Comparison of ENCODE assay signal across 19 mouse cellular contexts in the genomic region with DNA sequence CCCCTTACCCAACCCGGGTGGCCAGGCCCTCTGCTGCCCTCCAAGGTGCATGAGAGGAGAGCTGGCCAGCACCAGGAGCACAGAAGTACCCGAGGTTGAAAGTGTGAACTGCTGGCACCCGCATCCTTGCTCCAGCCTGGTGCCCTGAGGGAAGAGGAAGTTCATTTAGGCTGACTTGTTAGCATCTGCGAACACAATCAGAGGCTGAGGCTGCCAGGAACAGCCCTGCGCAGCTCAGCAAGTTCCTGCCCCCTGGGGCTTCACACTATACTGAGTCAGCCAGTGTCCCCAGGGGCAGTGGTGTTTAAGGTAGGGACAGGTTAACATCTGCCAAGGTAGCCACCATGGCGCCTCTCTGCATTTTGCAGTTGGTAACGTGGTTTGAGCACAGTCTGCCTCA. TPM values are rescaled to one million over a fixed set of nuclear protein-coding genes. Genes with fewer than 3 reads are reported as not detected.
DNase-seq lines count a peak whose midpoint lies in the region; ATAC-seq lines count a peak whose summit lies in the region.
"Had no signal": no experiment of that assay in that cellular context is flagged by ENCODE, and none has a peak within 500 bp of the region (broad histone marks: within the 10 kb centered on the region; RNA-seq: fewer than 3 reads in every experiment).

No protein-coding gene starts in this region.

- no peaks in the 10 kb centered on the region for H3K9me3 ChIP-seq in heart, embryonic 11.5 days (replicated peaks; ENCODE audit: control insufficient read depth, low read length)
- H3K9me3 ChIP-seq in kidney, embryonic 16.5 days (ENCODE audit: low read length) = no peaks in the 10 kb centered on the region
- H3K9me3 ChIP-seq in liver, embryonic 11.5 days (ENCODE audit: control insufficient read depth, low read length) = no peaks in the 10 kb centered on the region
- H3K9me3 ChIP-seq: midbrain, embryonic 10.5 days had no signal

- ATAC-seq in heart, embryonic 11.5 days (replicated peaks; ENCODE audit: insufficient number of reproducible peaks, low FRiP score, low TSS enrichment) = no peak
- ATAC-seq in kidney, embryonic 16.5 days (ENCODE audit: low FRiP score, low TSS enrichment) = no peak
- ATAC-seq in hematopoietic stem cell, adult 5-6 weeks (replicated peaks in 1 of 2; ENCODE audit: insufficient read depth in 1 of 2, low FRiP score in 2 of 2, low TSS enrichment in 1 of 2, low read depth in 1 of 2, poor library complexity in 2 of 2, severe bottlenecking in 2 of 2) = peak; percentile 36 to 46; a peak in 3 of 4 replicates
- no peak for ATAC-seq in liver, embryonic 11.5 days (replicated peaks; ENCODE audit: low FRiP score)
- ATAC-seq in granulocyte monocyte progenitor cell, adult 5-6 weeks (replicated peaks; ENCODE audit: poor library complexity, severe bottlenecking) = no peak; the same call in 1 of the 2 replicates
- ATAC-seq: forebrain, embryonic 16.5 days had no signal

- no peaks in the 10 kb centered on the region for H3K36me3 ChIP-seq in heart, embryonic 11.5 days (ENCODE audit: control insufficient read depth, insufficient read depth, low read length)
- no peaks in the 10 kb centered on the region for H3K36me3 ChIP-seq in kidney, embryonic 16.5 days (ENCODE audit: insufficient read depth, low read length)
- H3K36me3 ChIP-seq in liver, embryonic 11.5 days (ENCODE audit: control insufficient read depth, insufficient read depth, low read length) = no peaks in the 10 kb centered on the region
- H3K36me3 ChIP-seq: midbrain, embryonic 10.5 days had no signal

- H3K9ac ChIP-seq in heart, embryonic 11.5 days (ENCODE audit: low read depth, low read length) = no peak overlapping the region
- H3K9ac ChIP-seq in kidney, embryonic 16.5 days (replicated peaks; ENCODE audit: low read length) = no peak overlapping the region
- H3K9ac ChIP-seq in liver, embryonic 11.5 days (ENCODE audit: low read depth, low read length) = no peak overlapping the region

- no peak overlapping the region for H3K27ac ChIP-seq in heart, embryonic 11.5 days (ENCODE audit: low read depth, low read length)
- no peak overlapping the region for H3K27ac ChIP-seq in kidney, embryonic 16.5 days (ENCODE audit: low read length)
- H3K27ac ChIP-seq in liver, embryonic 11.5 days (ENCODE audit: low read depth, low read length) = no peak overlapping the region
- H3K27ac ChIP-seq: gastrocnemius, adult 2 months; kidney, postnatal 0 days; midbrain, embryonic 10.5 days had no signal

- peak; percentile 93 for DNase-seq in heart, adult 11 months
- DNase-seq in kidney, postnatal 25 days = peak; percentile 35 to 83
- DNase-seq in MEL-GATA-1-ER (ENCODE audit: extremely low read depth, low read depth) = peak; percentile 39
- DNase-seq in liver, embryonic 11.5 days (ENCODE audit: low spot score) = no peak
- DNase-seq: cerebellum, postnatal 10 days; embryo, embryonic 11 days; gastrocnemius, adult 2 months; heart, postnatal 36 days; layer of hippocampus, adult 9-11 months; right cerebral cortex, postnatal 4 days; thymus, postnatal 14 days had no signal

- no peak overlapping the region for H3K4me3 ChIP-seq in heart, embryonic 11.5 days (ENCODE audit: low read depth, low read length)
- H3K4me3 ChIP-seq in kidney, embryonic 16.5 days (ENCODE audit: low read length) = no peak overlapping the region
- H3K4me3 ChIP-seq in liver, embryonic 11.5 days (ENCODE audit: low read depth, low read length) = no peak overlapping the region
- H3K4me3 ChIP-seq: erythroblast, embryonic 14.5 days; gastrocnemius, adult 2 months; midbrain, embryonic 10.5 days had no signal

- H3K27me3 ChIP-seq in heart, embryonic 11.5 days (ENCODE audit: control insufficient read depth, insufficient read depth, low read length) = no peaks in the 10 kb centered on the region
- H3K27me3 ChIP-seq in kidney, embryonic 16.5 days (ENCODE audit: insufficient read depth, low read length) = no peaks in the 10 kb centered on the region
- peaks cover 2% of the 10 kb centered on the region; the same call in 1 of the 2 replicates for H3K27me3 ChIP-seq in liver, embryonic 11.5 days (replicated peaks; ENCODE audit: control insufficient read depth, insufficient read depth, low read length)

- H3K4me1 ChIP-seq in heart, embryonic 11.5 days (ENCODE audit: control insufficient read depth, insufficient read depth, low read length) = peaks cover 15% of the 10 kb centered on the region
- no peaks in the 10 kb centered on the region for H3K4me1 ChIP-seq in kidney, embryonic 16.5 days (ENCODE audit: insufficient read depth, low read length)
- H3K4me1 ChIP-seq in liver, embryonic 11.5 days (replicated peaks; ENCODE audit: control insufficient read depth, insufficient read depth, low read length) = no peaks in the 10 kb centered on the region

- H3K4me2 ChIP-seq in heart, embryonic 11.5 days = no peak overlapping the region
- H3K4me2 ChIP-seq in kidney, embryonic 16.5 days (replicated peaks; ENCODE audit: low read depth, low read length) = no peak overlapping the region
- no peak overlapping the region for H3K4me2 ChIP-seq in liver, embryonic 11.5 days

- 20% methylated on average over 7 of the region's 7 CpGs for WGBS in heart, embryonic 11.5 days (ENCODE audit: insufficient replicate concordance)
- WGBS in kidney, embryonic 16.5 days = 34% methylated on average over 7 of the region's 7 CpGs
- WGBS in liver, embryonic 11.5 days = 6% methylated on average over 7 of the region's 7 CpGs

RNA-seq across cellular contexts. Expression of a gene that starts 41.6 kb away (rescaled TPM):
- polyA plus RNA-seq in heart, embryonic 11.5 days (2014; fragmentation: Nextera tagmentation; extraction: Ambion mirVana) = 1.3 and 1.9 TPM in 2 replicates
- polyA plus RNA-seq in kidney, embryonic 16.5 days (2015; fragmentation: Nextera tagmentation; extraction: Ambion mirVana) = 0.64 and 0.82 TPM in 2 replicates
- total RNA-seq in hematopoietic stem cell, adult 5-6 weeks (2017) = not detected in 2 replicates
- 0.25 and 0.55 TPM in 2 replicates for polyA plus RNA-seq in liver, embryonic 11.5 days (2014; fragmentation: Nextera tagmentation; extraction: Ambion mirVana)
- total RNA-seq in granulocyte monocyte progenitor cell, adult 5-6 weeks (2014; fragmentation: Nextera tagmentation) = not detected in 2 replicates
- not detected in 2 replicates for total RNA-seq in granulocyte monocyte progenitor cell, adult 5-6 weeks (2017)

RNA-seq across cellular contexts. Expression of a gene that starts 57.9 kb away (rescaled TPM):
- 7.0 and 9.9 TPM in 2 replicates for polyA plus RNA-seq in heart, embryonic 11.5 days (2014; fragmentation: Nextera tagmentation; extraction: Ambion mirVana)
- 8.5 and 9.6 TPM in 2 replicates for polyA plus RNA-seq in kidney, embryonic 16.5 days (2015; fragmentation: Nextera tagmentation; extraction: Ambion mirVana)
- total RNA-seq in hematopoietic stem cell, adult 5-6 weeks (2017) = 9.8 and 11.1 TPM in 2 replicates
- 17.0 and 17.7 TPM in 2 replicates for polyA plus RNA-seq in liver, embryonic 11.5 days (2014; fragmentation: Nextera tagmentation; extraction: Ambion mirVana)
- total RNA-seq in granulocyte monocyte progenitor cell, adult 5-6 weeks (2014; fragmentation: Nextera tagmentation) = 22.6 and 23.4 TPM in 2 replicates
- total RNA-seq in granulocyte monocyte progenitor cell, adult 5-6 weeks (2017) = 12.1 and 15.2 TPM in 2 replicates

Comparison
In these comparisons a context has a peak if more than half of its experiments do, and no peak if none do; other contexts are left out.
1. ATAC-seq: peak in hematopoietic stem cell, adult 5-6 weeks (2 of 2); none in heart, embryonic 11.5 days (single experiment), kidney, embryonic 16.5 days (single experiment), liver, embryonic 11.5 days (single experiment) and granulocyte monocyte progenitor cell, adult 5-6 weeks (single experiment).